Mouse (Mus musculus): Measurements from ENCODE around the gene 1700019N19Rik. TPM values are rescaled to one million over a fixed set of nuclear protein-coding genes. Genes with fewer than 3 reads are reported as not detected.

The 1700019N19Rik gene
- total and polyA plus RNA-seq, 3 experiments: not detected

DNA sequence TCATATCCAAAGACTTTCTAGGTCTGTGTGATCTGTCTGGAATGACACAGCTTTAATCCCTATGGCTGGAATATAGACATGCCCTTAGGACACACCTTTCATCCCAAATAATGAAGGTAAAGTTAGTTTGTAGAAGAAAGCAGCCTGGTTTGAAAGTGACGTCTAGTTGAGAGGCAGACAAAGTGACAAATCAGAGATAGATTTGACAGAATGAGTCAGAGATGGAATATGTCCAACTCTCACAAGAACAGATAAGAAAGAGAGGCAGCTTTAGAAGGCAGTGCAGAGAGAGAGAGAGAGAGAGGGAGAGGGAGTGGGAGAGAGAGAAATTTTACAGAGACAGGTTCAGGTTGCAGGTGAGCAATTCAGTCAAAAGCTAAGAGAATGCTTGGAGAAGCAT is 30.1 kb upstream of the 1700019N19Rik start:
- no peak for DNase-seq (ENCODE audit: low spot score)
- Histone ChIP-seq H3K9me3 (replicated peaks) (peaks cover 30% of the 10 kb centered on the region), H3K36me3 (replicated peaks) (no peaks in the 10 kb centered on the region), H3K4me1 (ENCODE audit: insufficient read depth, low read depth, low read length) (no peaks in the 10 kb centered on the region), H3K27me3 (ENCODE audit: insufficient read depth, low read length) (no peaks in the 10 kb centered on the region), H3K4me3 (ENCODE audit: low read depth, low read length) (no peak overlapping the region)
- no peak for ATAC-seq (ENCODE audit: extremely low read depth, insufficient number of reproducible peaks, low FRiP score, poor library complexity, severe bottlenecking)
- TF ChIP-seq GATA1 (IDR thresholded peaks at IDR 0.05; ENCODE audit: borderline replicate concordance, low read length) (no peak), POLR2AphosphoS5 (IDR thresholded peaks at IDR 0.05; ENCODE audit: insufficient replicate concordance, low read depth, low read length) (no peak), GATA2 (IDR thresholded peaks at IDR 0.05; ENCODE audit: borderline replicate concordance, low read depth, low read length) (no peak), CTCF (IDR thresholded peaks at IDR 0.05; ENCODE audit: low read depth, low read length) (no peak), TAL1 (conservative IDR thresholded peaks at IDR 0.05; ENCODE audit: low read depth, low read length) (no peak)

- Histone ChIP-seq H3K4me3 (ENCODE audit: low read depth, low read length) (no peak overlapping the region), H3K9me3 (replicated peaks) (peaks cover 27% of the 10 kb centered on the region), H3K36me3 (replicated peaks) (no peaks in the 10 kb centered on the region), H3K4me1 (ENCODE audit: insufficient read depth, low read depth, low read length) (no peaks in the 10 kb centered on the region), H3K27me3 (ENCODE audit: insufficient read depth, low read length) (no peaks in the 10 kb centered on the region)
- ATAC-seq (ENCODE audit: extremely low read depth, insufficient number of reproducible peaks, low FRiP score, poor library complexity, severe bottlenecking) (no peak), DNase-seq (ENCODE audit: low spot score) (no peak)
- no peak for TF ChIP-seq CTCF (IDR thresholded peaks at IDR 0.05; ENCODE audit: low read depth, low read length)
- no peak for TF ChIP-seq TAL1 (conservative IDR thresholded peaks at IDR 0.05; ENCODE audit: low read depth, low read length)
- TF ChIP-seq GATA2 (IDR thresholded peaks at IDR 0.05; ENCODE audit: borderline replicate concordance, low read depth, low read length): no peak
- no peak for TF ChIP-seq POLR2AphosphoS5 (IDR thresholded peaks at IDR 0.05; ENCODE audit: insufficient replicate concordance, low read depth, low read length)
- no peak for TF ChIP-seq GATA1 (IDR thresholded peaks at IDR 0.05; ENCODE audit: borderline replicate concordance, low read length)
Measured at GRCm38 (mm10) chr19:58823301-58823700, 29.0 kb upstream of the 1700019N19Rik start.

DNA sequence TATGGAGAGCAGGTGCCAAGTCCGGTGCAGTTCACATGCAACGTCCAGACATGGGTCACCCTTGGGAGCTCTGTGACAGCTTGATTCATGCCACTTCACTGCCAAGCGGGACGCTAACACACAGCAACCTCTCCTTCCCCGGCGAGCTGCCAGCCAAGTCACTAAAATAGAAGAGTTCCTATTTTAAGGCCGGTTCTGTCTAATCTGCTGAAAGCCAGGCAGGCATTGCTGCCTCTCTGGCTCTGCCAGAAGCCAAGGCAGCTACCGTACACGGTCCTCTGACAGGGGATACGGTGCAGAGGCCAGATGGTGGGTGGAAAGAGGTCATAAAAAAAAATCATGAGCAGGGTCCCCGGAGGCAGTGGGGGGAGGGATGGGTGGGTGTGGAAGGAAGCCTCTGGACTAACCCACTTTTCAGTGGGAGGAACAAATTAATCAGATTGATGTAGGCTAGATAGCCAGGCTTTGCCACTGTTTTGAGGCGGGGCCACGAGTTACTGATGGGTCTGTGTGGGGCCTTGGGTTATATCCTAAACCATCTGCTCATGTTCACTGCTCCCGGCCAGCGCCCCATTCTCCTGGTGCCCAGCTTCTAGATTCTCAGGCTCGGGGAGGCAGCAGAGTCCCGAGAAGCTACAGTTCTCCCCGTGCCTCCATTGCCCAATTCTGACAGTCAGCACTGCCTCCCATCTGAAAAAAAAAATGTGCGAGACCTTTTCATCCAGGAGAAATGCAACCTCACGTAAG is 28.4 kb upstream of the 1700019N19Rik start:
- TF ChIP-seq GATA1 (IDR thresholded peaks at IDR 0.05; ENCODE audit: borderline replicate concordance, low read length) (no peak), TAL1 (conservative IDR thresholded peaks at IDR 0.05; ENCODE audit: low read depth, low read length) (no peak), CTCF (IDR thresholded peaks at IDR 0.05; ENCODE audit: low read depth, low read length) (no peak), POLR2AphosphoS5 (IDR thresholded peaks at IDR 0.05; ENCODE audit: insufficient replicate concordance, low read depth, low read length) (no peak), GATA2 (IDR thresholded peaks at IDR 0.05; ENCODE audit: borderline replicate concordance, low read depth, low read length) (no peak)
- Histone ChIP-seq H3K27me3 (ENCODE audit: insufficient read depth, low read length) (no peaks in the 10 kb centered on the region), H3K9me3 (replicated peaks) (peaks cover 24% of the 10 kb centered on the region), H3K36me3 (replicated peaks) (no peaks in the 10 kb centered on the region), H3K4me3 (ENCODE audit: low read depth, low read length) (no peak overlapping the region), H3K4me1 (ENCODE audit: insufficient read depth, low read depth, low read length) (no peaks in the 10 kb centered on the region)
- DNase-seq (ENCODE audit: low spot score): no peak
- ATAC-seq (ENCODE audit: extremely low read depth, insufficient number of reproducible peaks, low FRiP score, poor library complexity, severe bottlenecking): no peak

DNA sequence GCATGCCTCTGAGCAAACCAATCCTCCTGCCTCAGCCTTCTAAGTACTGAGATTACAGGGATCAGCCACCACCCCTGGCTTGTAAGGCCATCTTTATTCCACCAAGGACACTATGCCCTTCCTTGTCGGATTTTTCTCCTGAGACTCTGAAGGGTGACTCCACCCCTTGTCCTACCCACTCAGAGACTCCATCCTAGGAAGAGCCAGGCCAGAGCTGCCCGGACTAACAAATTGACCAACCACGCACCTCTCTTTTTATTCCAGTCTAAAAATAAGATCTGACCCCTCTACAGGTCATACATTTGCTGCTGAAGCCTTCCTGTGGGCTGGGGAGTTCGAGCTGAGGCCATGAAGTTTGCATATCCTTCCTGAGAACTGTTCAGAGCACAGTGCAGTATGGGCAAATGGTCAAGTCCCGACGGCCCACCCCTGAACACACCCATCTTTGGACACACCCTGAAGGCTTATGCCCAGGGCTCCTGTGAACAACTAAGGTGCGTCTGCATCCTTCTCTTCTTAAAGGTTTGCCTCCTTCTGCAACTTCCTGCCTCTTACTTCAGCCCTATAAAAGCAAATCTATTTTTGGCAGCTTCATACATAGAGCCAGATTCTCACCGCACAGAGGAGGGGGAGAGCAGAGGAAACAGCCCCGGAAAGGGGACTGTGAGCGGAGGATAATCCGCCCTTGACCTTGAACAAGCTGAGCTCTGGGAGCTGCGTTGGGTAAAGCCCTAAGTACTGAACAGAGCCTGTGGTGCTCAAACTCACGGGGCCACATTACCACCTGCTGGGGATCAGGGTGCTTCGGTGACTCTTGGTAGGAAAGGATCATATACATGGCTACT is 24.5 kb upstream of the 1700019N19Rik start:
- Histone ChIP-seq H3K4me1 (ENCODE audit: insufficient read depth, low read depth, low read length) (no peaks in the 10 kb centered on the region), H3K4me3 (ENCODE audit: low read depth, low read length) (no peak overlapping the region), H3K36me3 (replicated peaks) (no peaks in the 10 kb centered on the region), H3K9me3 (replicated peaks) (peaks cover 36% of the 10 kb centered on the region), H3K27me3 (ENCODE audit: insufficient read depth, low read length) (no peaks in the 10 kb centered on the region)
- no peak for TF ChIP-seq CTCF (IDR thresholded peaks at IDR 0.05; ENCODE audit: low read depth, low read length)
- TF ChIP-seq GATA1 (IDR thresholded peaks at IDR 0.05; ENCODE audit: borderline replicate concordance, low read length): no peak
- no peak for TF ChIP-seq GATA2 (IDR thresholded peaks at IDR 0.05; ENCODE audit: borderline replicate concordance, low read depth, low read length)
- TF ChIP-seq POLR2AphosphoS5 (IDR thresholded peaks at IDR 0.05; ENCODE audit: insufficient replicate concordance, low read depth, low read length): no peak
- TF ChIP-seq TAL1 (conservative IDR thresholded peaks at IDR 0.05; ENCODE audit: low read depth, low read length): no peak
- ATAC-seq (ENCODE audit: extremely low read depth, insufficient number of reproducible peaks, low FRiP score, poor library complexity, severe bottlenecking) (no peak), DNase-seq (ENCODE audit: low spot score) (no peak)

DNA sequence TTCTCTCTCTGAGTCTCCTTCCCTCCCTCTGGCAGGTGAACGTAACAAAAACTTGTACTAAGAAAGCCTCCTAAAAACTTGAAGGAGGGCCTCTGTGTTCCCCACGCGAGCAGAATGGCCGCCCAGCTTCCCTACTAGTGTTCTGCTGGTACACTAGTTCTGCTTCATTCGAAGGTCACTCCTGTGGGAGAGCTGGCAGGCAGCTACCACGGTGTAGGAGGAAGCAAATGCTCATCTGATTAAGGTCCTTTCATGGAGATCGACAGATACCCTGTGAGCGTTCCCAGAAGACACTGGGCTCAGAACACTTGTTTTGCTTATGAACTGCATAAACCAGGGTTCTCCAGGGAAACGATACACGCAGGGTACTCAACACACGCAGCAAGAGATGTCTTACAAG is 23.1 kb upstream of the 1700019N19Rik start:
- ATAC-seq (ENCODE audit: extremely low read depth, insufficient number of reproducible peaks, low FRiP score, poor library complexity, severe bottlenecking) (no peak), DNase-seq (ENCODE audit: low spot score) (no peak)
- Histone ChIP-seq H3K4me1 (ENCODE audit: insufficient read depth, low read depth, low read length) (no peaks in the 10 kb centered on the region), H3K27me3 (ENCODE audit: insufficient read depth, low read length) (no peaks in the 10 kb centered on the region), H3K4me3 (ENCODE audit: low read depth, low read length) (no peak overlapping the region), H3K9me3 (replicated peaks) (peaks cover 35% of the 10 kb centered on the region), H3K36me3 (replicated peaks) (no peaks in the 10 kb centered on the region)
- TF ChIP-seq POLR2AphosphoS5 (IDR thresholded peaks at IDR 0.05; ENCODE audit: insufficient replicate concordance, low read depth, low read length) (no peak), GATA1 (IDR thresholded peaks at IDR 0.05; ENCODE audit: borderline replicate concordance, low read length) (no peak), TAL1 (conservative IDR thresholded peaks at IDR 0.05; ENCODE audit: low read depth, low read length) (no peak), CTCF (IDR thresholded peaks at IDR 0.05; ENCODE audit: low read depth, low read length) (no peak), GATA2 (IDR thresholded peaks at IDR 0.05; ENCODE audit: borderline replicate concordance, low read depth, low read length) (no peak)

GRCm38 (mm10) chr19:58816453-58817041 is 22.3 kb upstream of the 1700019N19Rik start:
- ATAC-seq (ENCODE audit: extremely low read depth, insufficient number of reproducible peaks, low FRiP score, poor library complexity, severe bottlenecking): no peak
- no peaks in the 10 kb centered on the region for H3K27me3 ChIP-seq (ENCODE audit: insufficient read depth, low read length)
- H3K9me3 ChIP-seq (replicated peaks): peaks cover 36% of the 10 kb centered on the region
- no peak overlapping the region for H3K4me3 ChIP-seq (ENCODE audit: low read depth, low read length)
- no peaks in the 10 kb centered on the region for H3K36me3 ChIP-seq (replicated peaks)
- no peaks in the 10 kb centered on the region for H3K4me1 ChIP-seq (ENCODE audit: insufficient read depth, low read depth, low read length)
- TF ChIP-seq GATA2 (IDR thresholded peaks at IDR 0.05; ENCODE audit: borderline replicate concordance, low read depth, low read length) (no peak), CTCF (IDR thresholded peaks at IDR 0.05; ENCODE audit: low read depth, low read length) (no peak), TAL1 (conservative IDR thresholded peaks at IDR 0.05; ENCODE audit: low read depth, low read length) (no peak), POLR2AphosphoS5 (IDR thresholded peaks at IDR 0.05; ENCODE audit: insufficient replicate concordance, low read depth, low read length) (no peak), GATA1 (IDR thresholded peaks at IDR 0.05; ENCODE audit: borderline replicate concordance, low read length) (no peak)
- no peak for DNase-seq (ENCODE audit: low spot score)
